Mouse (Mus musculus): Measurements from ENCODE around the gene Gm48552. TPM values are rescaled to one million over a fixed set of nuclear protein-coding genes. Genes with fewer than 3 reads are reported as not detected.

Gene Gm48552
- total and polyA plus RNA-seq, 3 experiments = 0.89 to 1.2 TPM; not detected in 1

- peaks cover 4% of the 10 kb centered on the region; the same call in 1 of the 2 replicates for H3K79me2 ChIP-seq (ENCODE audit: control insufficient read depth, insufficient read depth, low read length, poor library complexity)
- H3K36me3 ChIP-seq (ENCODE audit: control insufficient read depth in 1 of 2, insufficient read depth in 2 of 2, low read length in 2 of 2) = no peaks in the 10 kb centered on the region; a peak in 1 of 4 replicates
- H3K27me3 ChIP-seq (ENCODE audit: control insufficient read depth in 1 of 2, insufficient read depth in 2 of 2, low read length in 2 of 2) = no peaks in the 10 kb centered on the region
- H3K27ac ChIP-seq (ENCODE audit: control insufficient read depth, low read depth, low read length) = no peak overlapping the region
- no peak overlapping the region for H3K4me3 ChIP-seq (ENCODE audit: control insufficient read depth in 1 of 2, insufficient read depth in 1 of 2, low read depth in 2 of 2, low read length in 2 of 2)
- H3K4me1 ChIP-seq (ENCODE audit: control insufficient read depth in 1 of 2, insufficient read depth in 2 of 2, low read length in 2 of 2) = peaks cover 8 to 13% of the 10 kb centered on the region in 2 experiments; a peak in 3 of 4 replicates
- H3K9me3 ChIP-seq (replicated peaks; ENCODE audit: insufficient read depth, low read length) = no peaks in the 10 kb centered on the region
- H3K9ac ChIP-seq (ENCODE audit: control insufficient read depth, low read depth, low read length, poor library complexity, severe bottlenecking) = no peak overlapping the region
- DNase-seq (ENCODE audit: low read depth, low spot score) = no peak
- peak in 1 of 2 experiments; percentile 22; a peak in 1 of 4 replicates for TF ChIP-seq EP300 (IDR thresholded peaks at IDR 0.05; ENCODE audit: low read depth in 1 of 2, low read length in 2 of 2)
- TF ChIP-seq ETS1 (IDR thresholded peaks at IDR 0.05; ENCODE audit: low read depth, low read length) = peak; percentile 8; the same call in 1 of the 2 replicates
- TF ChIP-seq ZMIZ1 (IDR thresholded peaks at IDR 0.05; ENCODE audit: low read depth, low read length) = no peak
- TF ChIP-seq MAX (IDR thresholded peaks at IDR 0.05; ENCODE audit: low read length) = no peak
These were observed 43.7 kb upstream of the Gm48552 start for GRCm38 (mm10) chr10:81345162-81345534.

GRCm38 (mm10) chr10:81346453-81347067 lies 42.2 kb upstream of the Gm48552 start:
- Histone ChIP-seq H3K9ac (ENCODE audit: control insufficient read depth, low read depth, low read length, poor library complexity, severe bottlenecking) (no peak overlapping the region), H3K79me2 (ENCODE audit: control insufficient read depth, insufficient read depth, low read length, poor library complexity) (peaks cover 4% of the 10 kb centered on the region; the same call in 1 of the 2 replicates), H3K36me3 (ENCODE audit: control insufficient read depth in 1 of 2, insufficient read depth in 2 of 2, low read length in 2 of 2) (peaks cover 0 to 3% of the 10 kb centered on the region in 2 experiments; a peak in 2 of 4 replicates), H3K27ac (ENCODE audit: control insufficient read depth, low read depth, low read length) (no peak overlapping the region), H3K9me3 (replicated peaks; ENCODE audit: insufficient read depth, low read length) (no peaks in the 10 kb centered on the region), H3K4me3 (ENCODE audit: control insufficient read depth in 1 of 2, insufficient read depth in 1 of 2, low read depth in 2 of 2, low read length in 2 of 2) (no peak overlapping the region), H3K4me1 (ENCODE audit: control insufficient read depth in 1 of 2, insufficient read depth in 2 of 2, low read length in 2 of 2) (peaks cover 11 to 13% of the 10 kb centered on the region in 2 experiments; a peak in 3 of 4 replicates), H3K27me3 (ENCODE audit: control insufficient read depth in 1 of 2, insufficient read depth in 2 of 2, low read length in 2 of 2) (no peaks in the 10 kb centered on the region)
- no peak for DNase-seq (ENCODE audit: low read depth, low spot score)
- TF ChIP-seq EP300 (IDR thresholded peaks at IDR 0.05; ENCODE audit: low read depth in 1 of 2, low read length in 2 of 2) (no peak), ZC3H11A (IDR thresholded peaks at IDR 0.05; ENCODE audit: low read depth, low read length) (no peak), POLR2AphosphoS2 (IDR thresholded peaks at IDR 0.05; ENCODE audit: low read length) (no peak), BHLHE40 (IDR thresholded peaks at IDR 0.05; ENCODE audit: borderline replicate concordance, low read depth, low read length) (no peak), CHD1 (IDR thresholded peaks at IDR 0.05; ENCODE audit: low read depth, low read length) (no peak), GATA1 (IDR thresholded peaks at IDR 0.05; ENCODE audit: low read depth, low read length) (no peak), ZKSCAN1 (IDR thresholded peaks at IDR 0.05; ENCODE audit: low read depth, low read length) (no peak), NRF1 (IDR thresholded peaks at IDR 0.05; ENCODE audit: insufficient read depth, low read depth, low read length, poor library complexity, severe bottlenecking) (no peak), MAX (IDR thresholded peaks at IDR 0.05; ENCODE audit: low read length) (no peak), ZNF384 (IDR thresholded peaks at IDR 0.05; ENCODE audit: low read depth, low read length) (no peak)

- peaks cover 4% of the 10 kb centered on the region; the same call in 1 of the 2 replicates for H3K79me2 ChIP-seq (ENCODE audit: control insufficient read depth, insufficient read depth, low read length, poor library complexity)
- H3K4me1 ChIP-seq (ENCODE audit: control insufficient read depth in 1 of 2, insufficient read depth in 2 of 2, low read length in 2 of 2) = peaks cover 16 to 19% of the 10 kb centered on the region in 2 experiments
- TF ChIP-seq GABPA (IDR thresholded peaks at IDR 0.05; ENCODE audit: low read depth, low read length) (no peak), TCF12 (IDR thresholded peaks at IDR 0.05; ENCODE audit: low read depth, low read length) (no peak), ETS1 (IDR thresholded peaks at IDR 0.05; ENCODE audit: low read depth, low read length) (no peak), USF2 (IDR thresholded peaks at IDR 0.05; ENCODE audit: borderline replicate concordance in 1 of 2, insufficient read depth in 1 of 2, low read depth in 1 of 2, low read length in 2 of 2) (no peak), MAX (IDR thresholded peaks at IDR 0.05; ENCODE audit: low read length) (no peak), MYC (IDR thresholded peaks at IDR 0.05; ENCODE audit: low read depth, low read length) (no peak), MYB (IDR thresholded peaks at IDR 0.05; ENCODE audit: low read depth, low read length) (no peak), RCOR1 (IDR thresholded peaks at IDR 0.05; ENCODE audit: low read depth, low read length) (no peak), BHLHE40 (IDR thresholded peaks at IDR 0.05; ENCODE audit: borderline replicate concordance, low read depth, low read length) (no peak), NELFE (IDR thresholded peaks at IDR 0.05; ENCODE audit: low read depth, low read length) (no peak), NRF1 (IDR thresholded peaks at IDR 0.05; ENCODE audit: insufficient read depth, low read depth, low read length, poor library complexity, severe bottlenecking) (no peak), MAZ (IDR thresholded peaks at IDR 0.05; ENCODE audit: low read depth, low read length) (no peak), POLR2AphosphoS2 (IDR thresholded peaks at IDR 0.05; ENCODE audit: low read length) (no peak), MXI1 (IDR thresholded peaks at IDR 0.05; ENCODE audit: low read depth, low read length) (no peak), POLR2AphosphoS5 (IDR thresholded peaks at IDR 0.05; ENCODE audit: borderline replicate concordance, low read depth, low read length) (no peak)
- peaks cover 0 to 10% of the 10 kb centered on the region in 2 experiments; a peak in 2 of 4 replicates for H3K36me3 ChIP-seq (ENCODE audit: control insufficient read depth in 1 of 2, insufficient read depth in 2 of 2, low read length in 2 of 2)
- peak overlapping the region; percentile 81 to 94 for H3K4me3 ChIP-seq (ENCODE audit: control insufficient read depth in 1 of 2, insufficient read depth in 1 of 2, low read depth in 2 of 2, low read length in 2 of 2)
- no peaks in the 10 kb centered on the region for H3K27me3 ChIP-seq (ENCODE audit: control insufficient read depth in 1 of 2, insufficient read depth in 2 of 2, low read length in 2 of 2)
- DNase-seq (ENCODE audit: low read depth, low spot score) = peak; percentile 76
- peak overlapping the region; percentile 84 for H3K9ac ChIP-seq (ENCODE audit: control insufficient read depth, low read depth, low read length, poor library complexity, severe bottlenecking)
- no peaks in the 10 kb centered on the region for H3K9me3 ChIP-seq (replicated peaks; ENCODE audit: insufficient read depth, low read length)
- H3K27ac ChIP-seq (ENCODE audit: control insufficient read depth, low read depth, low read length) = no peak overlapping the region
These were observed 39.7 kb upstream of the Gm48552 start for GRCm38 (mm10) chr10:81349146-81349545.
